9 mouse cellular contexts compared by ENCODE assay signal in the genomic region with DNA sequence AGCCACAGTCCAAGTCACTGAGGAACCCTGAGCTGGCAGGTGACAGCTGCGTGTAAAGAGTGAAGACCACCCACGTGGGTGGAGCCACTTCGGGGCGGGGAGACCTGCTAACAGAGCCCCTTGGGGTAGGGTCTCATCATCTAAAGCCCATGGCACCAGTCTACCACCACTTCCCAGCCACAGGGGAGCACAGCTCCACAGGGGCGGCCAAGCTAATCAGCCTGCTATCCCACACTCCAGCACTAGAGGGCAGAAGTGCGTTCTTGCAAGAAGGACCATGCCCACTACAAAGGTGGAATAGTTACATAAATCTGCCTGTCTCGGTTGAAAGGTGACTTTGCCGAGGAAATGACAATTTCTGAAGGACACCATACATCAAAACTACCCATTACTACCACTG. TPM values are rescaled to one million over a fixed set of nuclear protein-coding genes. Genes with fewer than 3 reads are reported as not detected.
DNase-seq lines count a peak whose midpoint lies in the region; ATAC-seq and TF ChIP-seq lines count a peak whose summit lies in the region.
"Had no signal": no experiment of that assay in that cellular context is flagged by ENCODE, and none has a peak within 500 bp of the region (broad histone marks: within the 10 kb centered on the region; RNA-seq: fewer than 3 reads in every experiment).

No protein-coding gene starts in this region.

- no peak overlapping the region for H3K4me3 ChIP-seq in kidney, postnatal 0 days (replicated peaks; ENCODE audit: low read depth, low read length)
- H3K4me3 ChIP-seq in liver, embryonic 13.5 days (replicated peaks), result no peak overlapping the region
- H3K4me3 ChIP-seq: limb, embryonic 15.5 days had no signal

- ATAC-seq in erythroblast, adult 5-6 weeks (replicated peaks; ENCODE audit: low FRiP score, poor library complexity, severe bottlenecking), result peak; percentile 61
- ATAC-seq in kidney, postnatal 0 days (replicated peaks; ENCODE audit: low FRiP score, low read depth), result no peak
- ATAC-seq in liver, embryonic 13.5 days (ENCODE audit: low read depth), result no peak

- DNase-seq in 3134 (ENCODE audit: extremely low read depth, insufficient read length, low spot score), result peak; percentile 67
- peak; percentile 92 for DNase-seq in CD4-positive, CD25-positive, alpha-beta regulatory T cell, adult 2 months (ENCODE audit: low read depth, low spot score)
- peak; percentile 79 for DNase-seq in brain, embryonic 14.5 days (ENCODE audit: low read depth)
- DNase-seq in kidney, postnatal 0 days (ENCODE audit: low spot score), result peak; percentile 72
- peak; percentile 73 for DNase-seq in liver, embryonic 13.5 days
- peak; percentile 69 for DNase-seq in retina, postnatal 7 days (ENCODE audit: low read depth, low spot score)
- peak; percentile 91 for DNase-seq in thymus, postnatal 4 days

- no peak overlapping the region for H3K27ac ChIP-seq in kidney, postnatal 0 days
- no peak overlapping the region for H3K27ac ChIP-seq in liver, embryonic 13.5 days
- H3K27ac ChIP-seq: limb, embryonic 15.5 days had no signal

- H3K4me2 ChIP-seq in kidney, postnatal 0 days (ENCODE audit: low read length), result no peak overlapping the region
- H3K4me2 ChIP-seq in liver, embryonic 13.5 days, result no peak overlapping the region
- H3K4me2 ChIP-seq: limb, embryonic 15.5 days had no signal

- H3K27me3 ChIP-seq in kidney, postnatal 0 days (ENCODE audit: insufficient read depth, low read length), result no peaks in the 10 kb centered on the region
- H3K27me3 ChIP-seq in liver, embryonic 13.5 days, result no peaks in the 10 kb centered on the region
- H3K27me3 ChIP-seq: limb, embryonic 15.5 days had no signal

- H3K36me3 ChIP-seq in kidney, postnatal 0 days (ENCODE audit: insufficient read depth, low read length), result peaks cover 41% of the 10 kb centered on the region
- peaks cover 79% of the 10 kb centered on the region for H3K36me3 ChIP-seq in liver, embryonic 13.5 days

- TF ChIP-seq CTCF in brain, embryonic 14.5 days (IDR thresholded peaks at IDR 0.05; ENCODE audit: borderline replicate concordance, extremely low read depth, insufficient read depth, insufficient read length), result peak; percentile 81
- peak; percentile 77 for TF ChIP-seq CTCF in kidney, postnatal 0 days (IDR thresholded peaks at IDR 0.05; ENCODE audit: low read depth)

- no peak overlapping the region for H3K9ac ChIP-seq in kidney, postnatal 0 days (ENCODE audit: low read depth, low read length)
- no peak overlapping the region for H3K9ac ChIP-seq in liver, embryonic 13.5 days
- H3K9ac ChIP-seq: limb, embryonic 15.5 days had no signal

- WGBS in kidney, postnatal 0 days, result 59% methylated on average over 8 of the region's 8 CpGs
- 50% methylated on average over 8 of the region's 8 CpGs for WGBS in liver, embryonic 13.5 days (ENCODE audit: insufficient replicate concordance)

- H3K9me3 ChIP-seq in kidney, postnatal 0 days (replicated peaks; ENCODE audit: low read length), result no peaks in the 10 kb centered on the region
- H3K9me3 ChIP-seq in liver, embryonic 13.5 days (replicated peaks), result no peaks in the 10 kb centered on the region
- H3K9me3 ChIP-seq: limb, embryonic 15.5 days had no signal

- no peak for TF ChIP-seq POLR2A in brain, embryonic 14.5 days (IDR thresholded peaks at IDR 0.05; ENCODE audit: borderline replicate concordance, extremely low read depth, insufficient read depth, insufficient read length, poor library complexity, severe bottlenecking)

- H3K4me1 ChIP-seq in kidney, postnatal 0 days (replicated peaks; ENCODE audit: insufficient read depth, low read length), result peaks cover 8% of the 10 kb centered on the region; the same call in 1 of the 2 replicates
- peaks cover 55% of the 10 kb centered on the region for H3K4me1 ChIP-seq in liver, embryonic 13.5 days (replicated peaks)

RNA-seq across cellular contexts. Expression of gene E130309D02Rik, which starts 3.3 kb away (rescaled TPM):
- polyA plus RNA-seq in brain, embryonic 14.5 days (2012; rRNA removed), result 33.1 and 33.9 TPM in 2 replicates
- 7.1 and 11.3 TPM in 2 replicates for total RNA-seq in erythroblast, adult 5-6 weeks (2015; ENCODE audit: low replicate concordance)
- total RNA-seq in erythroblast, adult 5-6 weeks (2017; ENCODE audit: low replicate concordance), result 4.3 and 4.6 TPM in 2 replicates
- 27.8 and 30.9 TPM in 2 replicates for polyA plus RNA-seq in kidney, postnatal 0 days (2015; fragmentation: Nextera tagmentation; extraction: Ambion mirVana)
- polyA plus RNA-seq in liver, embryonic 13.5 days (2015; fragmentation: Nextera tagmentation; extraction: Ambion mirVana), result 27.4 and 30.4 TPM in 2 replicates

RNA-seq across cellular contexts. Expression of gene Zdhhc4, which starts 17.2 kb away (rescaled TPM):
- polyA plus RNA-seq in brain, embryonic 14.5 days (2012; rRNA removed), result 70.3 and 76.3 TPM in 2 replicates
- 8.8 and 23.8 TPM in 2 replicates for total RNA-seq in erythroblast, adult 5-6 weeks (2015; ENCODE audit: low replicate concordance)
- 6.0 and 10.6 TPM in 2 replicates for total RNA-seq in erythroblast, adult 5-6 weeks (2017; ENCODE audit: low replicate concordance)
- 87.6 and 91.2 TPM in 2 replicates for polyA plus RNA-seq in kidney, postnatal 0 days (2015; fragmentation: Nextera tagmentation; extraction: Ambion mirVana)
- 35.7 and 36.4 TPM in 2 replicates for polyA plus RNA-seq in liver, embryonic 13.5 days (2015; fragmentation: Nextera tagmentation; extraction: Ambion mirVana)

RNA-seq across cellular contexts. Expression of gene Zfp853, which starts 18.5 kb away (rescaled TPM):
- polyA plus RNA-seq in brain, embryonic 14.5 days (2012; rRNA removed), result 1.9 and 3.8 TPM in 2 replicates
- not detected in 2 replicates for total RNA-seq in erythroblast, adult 5-6 weeks (2015; ENCODE audit: low replicate concordance)
- not detected in 2 replicates for total RNA-seq in erythroblast, adult 5-6 weeks (2017; ENCODE audit: low replicate concordance)
- 0.09 and 0.14 TPM in 2 replicates for polyA plus RNA-seq in kidney, postnatal 0 days (2015; fragmentation: Nextera tagmentation; extraction: Ambion mirVana)
- polyA plus RNA-seq in liver, embryonic 13.5 days (2015; fragmentation: Nextera tagmentation; extraction: Ambion mirVana), result not detected in 2 replicates

RNA-seq across cellular contexts. Expression of gene Zfp316, which starts 42.1 kb away (rescaled TPM):
- polyA plus RNA-seq in brain, embryonic 14.5 days (2012; rRNA removed), result 19.4 and 31.7 TPM in 2 replicates
- total RNA-seq in erythroblast, adult 5-6 weeks (2015; ENCODE audit: low replicate concordance), result not detected in 2 replicates
- 0.28 and 0.51 TPM in 2 replicates for total RNA-seq in erythroblast, adult 5-6 weeks (2017; ENCODE audit: low replicate concordance)
- polyA plus RNA-seq in kidney, postnatal 0 days (2015; fragmentation: Nextera tagmentation; extraction: Ambion mirVana), result 3.1 and 3.4 TPM in 2 replicates
- polyA plus RNA-seq in liver, embryonic 13.5 days (2015; fragmentation: Nextera tagmentation; extraction: Ambion mirVana), result 0.20 and 0.25 TPM in 2 replicates

RNA-seq across cellular contexts. Expression of gene Grid2ip, which starts 45.3 kb away (rescaled TPM):
- 1.4 and 1.9 TPM in 2 replicates for polyA plus RNA-seq in brain, embryonic 14.5 days (2012; rRNA removed)
- 0.58 TPM in 1 of 2 replicates, not detected in the other for total RNA-seq in erythroblast, adult 5-6 weeks (2015; ENCODE audit: low replicate concordance)
- not detected in 2 replicates for total RNA-seq in erythroblast, adult 5-6 weeks (2017; ENCODE audit: low replicate concordance)
- polyA plus RNA-seq in kidney, postnatal 0 days (2015; fragmentation: Nextera tagmentation; extraction: Ambion mirVana), result 0.03 TPM in 1 of 2 replicates, not detected in the other
- polyA plus RNA-seq in liver, embryonic 13.5 days (2015; fragmentation: Nextera tagmentation; extraction: Ambion mirVana), result 0.03 TPM in 1 of 2 replicates, not detected in the other
